8 mouse cellular contexts compared by ENCODE assay signal in genomic region chr2:164878509-164879227, GRCm38 (mm10). TPM values are rescaled to one million over a fixed set of nuclear protein-coding genes. Genes with fewer than 3 reads are reported as not detected.
DNase-seq lines count a peak whose midpoint lies in the region; ATAC-seq and TF ChIP-seq lines count a peak whose summit lies in the region.

No protein-coding gene starts in this region.

- H3K36me3 ChIP-seq in intestine, embryonic 15.5 days: peaks cover 7% of the 10 kb centered on the region
- H3K36me3 ChIP-seq in liver, postnatal 0 days (replicated peaks; ENCODE audit: insufficient read depth, low read length): peaks cover 10% of the 10 kb centered on the region
- H3K36me3 ChIP-seq in neural tube, embryonic 12.5 days: peaks cover 9% of the 10 kb centered on the region

- TF ChIP-seq EP300 in liver, postnatal 0 days (IDR thresholded peaks at IDR 0.05; ENCODE audit: low read depth): no peak

- H3K9me3 ChIP-seq in intestine, embryonic 15.5 days: no peaks in the 10 kb centered on the region
- no peaks in the 10 kb centered on the region for H3K9me3 ChIP-seq in liver, postnatal 0 days (ENCODE audit: low read length)
- H3K9me3 ChIP-seq in neural tube, embryonic 12.5 days: no peaks in the 10 kb centered on the region

- peak overlapping the region; percentile 91 for H3K4me3 ChIP-seq in intestine, embryonic 15.5 days (replicated peaks)
- H3K4me3 ChIP-seq in liver, postnatal 0 days (ENCODE audit: low read depth, low read length): peak overlapping the region; percentile 96
- peak overlapping the region; percentile 94 for H3K4me3 ChIP-seq in neural tube, embryonic 12.5 days

- 1% methylated on average over 28 of the region's 28 CpGs for WGBS in intestine, embryonic 15.5 days
- 2% methylated on average over 28 of the region's 28 CpGs for WGBS in liver, postnatal 0 days (ENCODE audit: insufficient replicate concordance)
- WGBS in neural tube, embryonic 12.5 days: 1% methylated on average over 28 of the region's 28 CpGs

- ATAC-seq in intestine, embryonic 15.5 days: peak; percentile 69
- peak; percentile 28 for ATAC-seq in liver, postnatal 0 days
- ATAC-seq in neural tube, embryonic 12.5 days (ENCODE audit: low FRiP score, low read depth): peak; percentile 54

- H3K4me1 ChIP-seq in intestine, embryonic 15.5 days (replicated peaks): peaks cover 24% of the 10 kb centered on the region
- peaks cover 18% of the 10 kb centered on the region for H3K4me1 ChIP-seq in liver, postnatal 0 days (ENCODE audit: insufficient read depth)
- H3K4me1 ChIP-seq in neural tube, embryonic 12.5 days: peaks cover 29% of the 10 kb centered on the region

- H3K27ac ChIP-seq in intestine, embryonic 15.5 days: peak overlapping the region; percentile 100
- H3K27ac ChIP-seq in liver, postnatal 0 days (ENCODE audit: low read depth): peak overlapping the region; percentile 100
- peak overlapping the region; percentile 100 for H3K27ac ChIP-seq in neural tube, embryonic 12.5 days

- H3K4me2 ChIP-seq in intestine, embryonic 15.5 days (replicated peaks): peak overlapping the region; percentile 83
- H3K4me2 ChIP-seq in liver, postnatal 0 days (ENCODE audit: low read depth, low read length): peak overlapping the region; percentile 90
- peak overlapping the region; percentile 86 for H3K4me2 ChIP-seq in neural tube, embryonic 12.5 days (replicated peaks)

- peak; percentile 51 for TF ChIP-seq CTCF in liver, postnatal 0 days (IDR thresholded peaks at IDR 0.05; ENCODE audit: low read depth)

- DNase-seq in A20 (ENCODE audit: low read depth, low spot score): peak; percentile 86
- DNase-seq in MN1 (ENCODE audit: low spot score): peak; percentile 82
- DNase-seq in cerebellum, postnatal 14 days: peak; percentile 71 to 74
- DNase-seq in gastrocnemius, postnatal 10 days: peak; percentile 55
- peak; percentile 71 for DNase-seq in liver, postnatal 0 days
- peak; percentile 59 for DNase-seq in thymus, postnatal 14 days

- no peaks in the 10 kb centered on the region for H3K27me3 ChIP-seq in intestine, embryonic 15.5 days (replicated peaks)
- no peaks in the 10 kb centered on the region for H3K27me3 ChIP-seq in liver, postnatal 0 days (ENCODE audit: insufficient read depth, low read length)
- H3K27me3 ChIP-seq in neural tube, embryonic 12.5 days (replicated peaks): no peaks in the 10 kb centered on the region

- peak overlapping the region; percentile 100 for H3K9ac ChIP-seq in intestine, embryonic 15.5 days
- H3K9ac ChIP-seq in liver, postnatal 0 days (replicated peaks): peak overlapping the region; percentile 100
- peak overlapping the region; percentile 99 for H3K9ac ChIP-seq in neural tube, embryonic 12.5 days

RNA-seq across cellular contexts. Expression of gene Pcif1, which starts 0.4 kb away (rescaled TPM):
- total RNA-seq in gastrocnemius, postnatal 10 days (2021): 10 to 100 TPM; 31.2 to 34.3 TPM
- polyA plus RNA-seq in intestine, embryonic 15.5 days (2015; fragmentation: Nextera tagmentation; extraction: Ambion mirVana): 63.6 and 65.5 TPM in 2 replicates
- 38.4 and 38.6 TPM in 2 replicates for polyA plus RNA-seq in liver, postnatal 0 days (2015; fragmentation: Nextera tagmentation; extraction: Ambion mirVana)
- polyA plus RNA-seq in neural tube, embryonic 12.5 days (2016; fragmentation: Nextera tagmentation; extraction: Ambion mirVana): 83.4 and 86.4 TPM in 2 replicates

RNA-seq across cellular contexts. Expression of gene Pltp, which starts 21.2 kb away (rescaled TPM):
- total RNA-seq in gastrocnemius, postnatal 10 days (2021): 10 to 100 TPM; 15.2 to 18.5 TPM
- polyA plus RNA-seq in intestine, embryonic 15.5 days (2015; fragmentation: Nextera tagmentation; extraction: Ambion mirVana): 28.7 and 29.5 TPM in 2 replicates
- 33.4 and 35.3 TPM in 2 replicates for polyA plus RNA-seq in liver, postnatal 0 days (2015; fragmentation: Nextera tagmentation; extraction: Ambion mirVana)
- 87.9 and 93.1 TPM in 2 replicates for polyA plus RNA-seq in neural tube, embryonic 12.5 days (2016; fragmentation: Nextera tagmentation; extraction: Ambion mirVana)

RNA-seq across cellular contexts. Expression of gene Zfp335, which starts 32.9 kb away (rescaled TPM):
- total RNA-seq in gastrocnemius, postnatal 10 days (2021): 10 to 100 TPM in 1 of 2 experiments, 1 to 10 TPM in 1; 8.5 to 11.0 TPM
- polyA plus RNA-seq in intestine, embryonic 15.5 days (2015; fragmentation: Nextera tagmentation; extraction: Ambion mirVana): 10.7 and 11.3 TPM in 2 replicates
- polyA plus RNA-seq in liver, postnatal 0 days (2015; fragmentation: Nextera tagmentation; extraction: Ambion mirVana): 2.1 and 2.5 TPM in 2 replicates
- 14.5 and 17.2 TPM in 2 replicates for polyA plus RNA-seq in neural tube, embryonic 12.5 days (2016; fragmentation: Nextera tagmentation; extraction: Ambion mirVana)

RNA-seq across cellular contexts. Expression of gene Neurl2, which starts 45.4 kb away (rescaled TPM):
- 10 to 100 TPM; 39.2 to 45.2 TPM for total RNA-seq in gastrocnemius, postnatal 10 days (2021)
- polyA plus RNA-seq in intestine, embryonic 15.5 days (2015; fragmentation: Nextera tagmentation; extraction: Ambion mirVana): 6.8 and 7.4 TPM in 2 replicates
- polyA plus RNA-seq in liver, postnatal 0 days (2015; fragmentation: Nextera tagmentation; extraction: Ambion mirVana): 2.5 and 3.1 TPM in 2 replicates
- 4.5 and 5.6 TPM in 2 replicates for polyA plus RNA-seq in neural tube, embryonic 12.5 days (2016; fragmentation: Nextera tagmentation; extraction: Ambion mirVana)

RNA-seq across cellular contexts. Expression of gene Ctsa, which starts 46.0 kb away (rescaled TPM):
- 10 to 100 TPM; 53.3 to 75.2 TPM for total RNA-seq in gastrocnemius, postnatal 10 days (2021)
- polyA plus RNA-seq in intestine, embryonic 15.5 days (2015; fragmentation: Nextera tagmentation; extraction: Ambion mirVana): 266 and 277 TPM in 2 replicates
- 101 and 109 TPM in 2 replicates for polyA plus RNA-seq in liver, postnatal 0 days (2015; fragmentation: Nextera tagmentation; extraction: Ambion mirVana)
- 105 and 114 TPM in 2 replicates for polyA plus RNA-seq in neural tube, embryonic 12.5 days (2016; fragmentation: Nextera tagmentation; extraction: Ambion mirVana)

Comparison
In these comparisons a context has a peak if more than half of its experiments do, and no peak if none do; other contexts are left out.
1. Peak in every context shown above with its lines: DNase-seq, ATAC-seq, H3K4me3 ChIP-seq and H3K27ac ChIP-seq.